Mouse (Mus musculus) CH12F3 (cell line): ENCODE data around the gene Ak1.

ENCODE experiments used
- in situ Hi-C: fragments of 300-500 bp; cut with MboI; formaldehyde crosslinking; loops from 2 replicates; pipeline ENCODE4 v1.14.3; 2020; ENCODE audit warnings: low sequenced_read_pairs

The Ak1 gene

DNA sequence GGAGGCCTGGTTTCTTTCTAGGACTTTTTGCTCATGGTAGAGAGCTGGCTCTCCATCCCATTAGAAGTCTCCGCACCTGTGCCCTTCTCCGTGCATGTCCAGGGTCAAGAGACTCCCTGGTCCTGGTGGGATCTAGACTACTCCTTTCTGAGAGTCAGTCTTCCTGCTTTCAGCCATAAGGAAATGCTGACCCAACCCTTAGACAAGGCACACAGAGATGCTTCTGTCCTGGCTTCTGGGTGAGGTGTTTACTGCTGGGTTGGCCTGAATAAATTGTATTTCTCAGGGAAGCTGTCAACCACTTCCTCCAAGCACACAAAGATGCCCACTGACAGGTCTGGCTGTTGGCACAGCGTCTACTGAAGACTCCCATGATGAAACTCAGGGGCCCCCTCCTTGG, 22.1 kb upstream of the Ak1 start, which contains the start of gene St6galnac6:
Gene St6galnac6 (plus strand): TSS at position 301 of the 400 bp plus-strand sequence.
- in situ Hi-C loops: no loop called here

GRCm38 (mm10) chr2:32601417-32602065, 20.0 kb upstream of the Ak1 start:
- in situ Hi-C loops: no loop called here

DNA sequence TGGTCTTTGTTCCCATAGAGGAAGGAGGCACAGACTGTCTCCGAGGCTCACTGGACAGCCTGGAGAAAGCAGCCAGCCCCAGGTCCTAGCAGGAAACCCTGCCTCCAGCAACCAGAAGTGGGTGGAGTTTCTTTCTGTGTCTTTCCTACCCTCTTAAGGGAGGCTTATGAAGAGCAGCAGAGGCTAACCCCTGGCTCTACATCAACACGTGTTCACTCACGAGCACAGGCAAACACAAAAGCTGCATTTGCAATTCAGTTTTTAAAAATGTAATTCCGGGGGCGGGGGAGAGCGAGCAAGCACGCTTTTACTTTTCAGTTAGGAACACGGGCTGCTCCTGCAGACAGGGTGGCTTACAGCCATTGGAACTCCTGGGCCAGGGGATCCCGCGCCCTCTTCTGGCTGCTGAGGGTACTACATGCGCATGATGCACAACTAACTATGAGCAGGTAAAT, 18.9 kb upstream of the Ak1 start:
- in situ Hi-C loops: no loop called here

DNA sequence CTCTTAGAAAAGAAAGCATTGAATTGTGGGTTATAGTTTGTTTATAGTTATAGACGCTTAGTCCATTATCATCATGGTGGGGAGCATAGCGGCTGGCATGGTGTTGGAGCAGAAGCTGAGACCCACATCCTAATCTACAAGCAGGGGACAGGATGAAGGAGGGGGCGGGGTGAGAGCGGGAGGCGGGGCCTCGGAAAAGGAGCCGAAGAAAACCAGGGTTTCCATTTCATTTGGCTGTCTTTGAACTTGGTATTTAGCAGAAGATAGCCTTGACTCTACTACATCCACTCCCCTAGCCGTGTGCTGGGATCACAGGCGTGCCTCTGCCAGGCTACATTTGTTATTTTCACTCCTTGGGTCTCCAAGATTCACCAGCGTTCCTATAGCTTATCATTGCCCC, 16.9 kb upstream of the Ak1 start:
- in situ Hi-C loops: no loop called here

GRCm38 (mm10) chr2:32606161-32607142, 15.1 kb upstream of the Ak1 start:
- in situ Hi-C loops: no loop called here

- in situ Hi-C loops: no loop called here
Measured at GRCm38 (mm10) chr2:32607262-32607947, 14.2 kb upstream of the Ak1 start.

DNA sequence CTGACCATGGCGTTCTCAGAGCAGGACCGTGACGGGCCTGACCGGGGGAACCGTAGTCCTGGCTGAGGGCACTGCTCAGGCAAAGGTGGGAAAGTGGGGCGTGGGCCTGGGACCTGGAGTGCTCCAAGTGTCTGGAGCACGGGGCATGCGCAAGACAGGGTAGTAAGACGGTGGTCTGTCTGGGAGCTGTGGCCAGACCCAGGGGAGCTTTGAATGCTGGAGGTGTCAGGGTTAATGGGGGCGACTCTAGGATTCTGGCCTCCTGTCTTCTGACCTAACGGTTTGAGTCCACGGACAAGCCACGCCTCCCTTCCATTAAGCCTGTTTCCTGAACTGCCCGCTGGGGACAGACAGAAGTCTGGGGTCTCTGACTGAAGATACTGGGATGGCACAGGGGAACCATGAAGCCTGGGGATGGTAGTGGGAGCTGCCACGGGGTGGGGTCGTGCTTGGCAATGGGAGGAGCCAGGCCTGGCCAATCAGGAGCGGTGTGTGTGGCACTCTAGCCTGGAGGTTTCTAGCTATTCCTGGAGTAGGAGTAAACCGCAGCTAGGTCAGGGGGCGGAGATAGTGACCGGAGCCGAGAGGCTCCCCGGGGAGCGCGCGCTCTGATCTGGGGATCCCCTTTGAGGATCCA, 13.3 kb upstream of the Ak1 start:
- in situ Hi-C loops: no loop called here

DNA sequence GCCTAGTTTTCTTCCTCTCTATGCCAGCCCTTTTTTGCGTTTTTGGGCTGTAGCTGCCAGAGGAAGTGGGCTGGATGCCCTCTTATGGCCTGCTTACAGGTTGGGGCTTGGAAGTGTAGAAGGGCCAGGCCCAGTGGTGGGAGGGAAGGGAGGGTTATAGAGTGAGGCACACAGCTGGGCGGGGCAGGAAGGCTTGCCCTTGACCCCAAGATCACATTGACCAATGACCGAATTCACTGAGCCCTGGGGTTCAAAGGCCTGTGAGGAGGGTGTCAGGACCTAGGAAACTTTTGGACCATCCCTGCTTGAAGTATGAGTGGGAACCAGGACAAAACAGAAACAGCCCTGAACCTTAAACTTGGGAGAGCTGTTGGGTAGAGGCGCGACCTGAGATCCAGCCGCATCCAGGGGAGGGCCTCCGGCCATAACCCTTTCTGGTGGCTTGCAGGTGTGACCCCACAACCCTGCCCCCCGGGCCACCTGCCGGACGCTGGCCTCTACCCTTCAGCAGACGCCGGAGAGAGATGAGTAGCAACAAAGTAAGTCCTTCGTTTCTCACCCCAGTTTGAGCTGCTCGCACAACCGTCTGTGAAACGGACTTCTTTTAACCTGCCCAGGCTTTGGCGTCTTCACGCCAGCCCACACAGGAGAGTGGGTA, 12.7 kb upstream of the Ak1 start:
- in situ Hi-C loops: no loop called here

- in situ Hi-C loops: no loop called here
Measured at GRCm38 (mm10) chr2:32610610-32611229, 10.8 kb upstream of the Ak1 start.

GRCm38 (mm10) chr2:32612274-32612673, 9.3 kb upstream of the Ak1 start:
- in situ Hi-C loops: no loop called here

DNA sequence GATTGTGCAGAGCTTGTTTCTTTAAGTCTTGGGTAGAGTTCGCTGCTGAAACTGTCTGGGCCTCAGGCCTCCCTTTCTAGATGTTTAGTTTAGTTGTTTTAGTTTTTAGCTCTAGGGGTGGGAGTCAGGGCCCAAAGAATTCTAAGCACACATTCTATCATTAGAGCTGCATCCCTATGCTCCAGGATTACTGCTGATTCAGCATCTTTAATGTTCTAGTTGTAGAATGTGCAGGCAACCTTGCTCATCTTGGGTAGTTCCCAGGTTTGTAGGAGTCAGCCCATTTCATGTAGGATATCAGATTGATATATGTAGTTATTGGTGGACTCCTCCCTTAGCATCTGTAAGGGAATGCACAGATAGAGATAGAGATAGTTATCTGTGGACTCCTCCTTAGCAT, 4.4 kb upstream of the Ak1 start:
- in situ Hi-C loops: no loop called here

DNA sequence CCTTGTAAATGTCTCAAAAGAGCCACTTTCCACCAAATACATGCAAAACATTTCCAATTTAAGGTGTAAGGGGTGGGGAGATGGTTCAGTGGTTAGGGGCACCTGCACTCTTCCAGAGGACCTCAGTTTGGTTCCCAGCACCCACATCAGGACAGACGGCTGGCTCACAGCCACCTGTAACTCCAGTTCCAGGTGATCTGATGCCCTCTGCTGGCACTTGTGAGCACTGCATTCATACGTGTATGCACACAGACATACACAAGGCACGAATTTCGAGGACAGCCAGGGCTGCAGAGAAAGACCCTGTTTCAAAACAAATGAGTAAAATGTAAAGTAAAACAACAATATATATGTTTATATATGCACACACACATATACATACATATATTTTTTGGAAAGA, 4.0 kb upstream of the Ak1 start:
- in situ Hi-C loops: no loop called here

DNA sequence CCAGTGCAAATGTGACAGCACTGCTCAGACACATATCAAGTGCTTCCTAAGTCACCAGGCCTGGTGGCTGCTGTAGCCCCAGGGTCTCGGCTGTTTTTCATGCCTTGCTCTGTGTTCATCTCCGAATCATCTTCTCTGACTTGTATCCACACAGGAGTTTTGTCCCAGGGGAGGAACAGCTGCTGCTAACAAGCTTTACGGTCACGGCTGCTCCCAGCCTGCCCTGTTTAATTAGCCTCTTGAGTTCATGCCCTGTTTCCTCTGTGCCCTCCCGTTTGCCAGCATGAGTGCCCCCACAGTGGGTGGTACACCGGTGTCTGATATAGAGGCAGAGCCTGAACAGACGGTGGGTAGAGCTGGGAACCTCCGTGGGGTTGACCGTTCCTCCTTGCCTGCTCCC, 3.5 kb upstream of the Ak1 start:
- in situ Hi-C loops: no loop called here

- in situ Hi-C loops: no loop called here
Measured at GRCm38 (mm10) chr2:32620682-32621516, 659 bp upstream of the Ak1 start.

GRCm38 (mm10) chr2:32624111-32624748, 2.7 kb downstream of the Ak1 start:
- in situ Hi-C loops: no loop called here

- in situ Hi-C loops: no loop called here
Measured at GRCm38 (mm10) chr2:32625212-32625872, 3.8 kb downstream of the Ak1 start.

DNA sequence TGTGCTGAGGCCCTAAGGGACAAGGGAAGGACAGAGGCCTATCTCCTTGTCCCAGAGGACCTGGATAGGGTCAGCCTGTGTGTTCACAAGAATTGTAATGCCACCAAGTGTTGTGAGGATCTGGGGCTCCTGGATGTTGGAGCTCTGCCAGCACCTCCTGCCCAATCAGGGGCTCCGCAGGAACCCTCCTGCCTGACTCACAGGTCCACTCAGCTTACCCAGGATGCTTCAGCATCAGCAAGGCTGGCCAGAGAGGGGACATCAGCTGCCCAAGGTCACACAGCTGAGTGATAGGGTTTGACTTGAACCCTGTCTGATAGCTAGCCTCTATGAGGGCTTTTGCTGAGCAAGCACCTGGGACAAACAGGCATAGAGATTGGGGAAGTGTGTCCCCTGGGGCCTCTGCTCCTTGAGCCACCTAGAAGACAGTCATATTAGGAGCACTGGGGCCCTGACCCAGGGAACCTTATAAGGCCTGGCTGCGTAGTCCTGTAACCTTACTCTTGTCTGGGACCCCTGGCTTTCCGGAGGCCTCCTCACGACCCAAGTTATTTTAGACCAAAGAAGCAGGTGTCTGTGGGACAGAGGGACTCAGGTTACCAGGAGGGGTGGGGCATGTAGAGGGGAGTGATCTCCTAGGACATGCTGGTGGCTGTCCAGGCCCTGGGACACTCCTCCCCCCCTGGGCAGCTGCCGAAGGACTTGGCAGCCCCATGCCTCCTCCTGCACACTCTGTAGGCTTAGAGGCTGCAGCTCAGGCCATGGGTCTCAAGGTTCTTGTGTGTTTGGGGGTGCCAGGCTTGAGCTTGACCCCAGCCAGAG, 4.5 kb downstream of the Ak1 start:
- in situ Hi-C loops: no loop called here
